In the genomic region with DNA sequence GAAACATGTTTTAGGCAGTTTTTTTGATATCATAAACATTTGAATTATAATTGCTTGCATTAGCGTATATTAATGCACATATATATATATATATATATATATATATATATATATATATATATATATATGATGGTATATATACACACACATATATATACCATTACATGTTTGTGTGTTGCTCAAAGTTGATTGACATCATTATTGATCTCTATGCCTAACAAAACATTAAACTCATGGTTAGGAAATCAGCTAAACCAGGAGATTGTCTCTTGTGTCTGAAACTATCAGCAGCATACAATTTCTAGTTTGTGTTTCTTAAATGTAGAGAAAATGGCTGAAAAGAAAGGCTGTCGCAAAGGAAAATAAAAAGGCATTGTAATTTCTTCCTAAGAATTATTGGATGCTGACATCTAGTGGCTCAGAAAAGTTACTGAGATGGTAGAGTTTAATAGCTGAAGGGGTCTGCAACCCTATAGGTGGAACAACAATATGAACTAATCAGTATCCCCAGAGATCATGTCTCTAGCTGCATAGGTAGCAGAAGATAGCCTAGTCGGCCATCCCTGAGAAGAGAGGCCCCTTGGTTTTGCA, we compare ENCODE assay signal across 10 mouse cellular contexts.
A peak's percentile ranks its signal among the peaks of the same experiment; 100 is the strongest.
DNase-seq lines count a peak whose midpoint lies in the region; ATAC-seq and TF ChIP-seq lines count a peak whose summit lies in the region.
"Had no signal": no experiment of that assay in that cellular context is flagged by ENCODE, and none has a peak within 500 bp of the region (broad histone marks: within the 10 kb centered on the region; RNA-seq: fewer than 3 reads in every experiment).

No protein-coding gene starts in this region.

- no peak for DNase-seq in cerebellum, adult 9-11 months
- peak; percentile 18 for DNase-seq in left cerebral cortex, adult 11 months (ENCODE audit: low spot score)
- DNase-seq in left cerebral cortex, adult 8-10 months (ENCODE audit: low spot score in 2 of 2), result no peak
- peak; percentile 71 for DNase-seq in retina, embryonic 14.5 days (ENCODE audit: low spot score)
- no peak for DNase-seq in gastrocnemius, adult 18-20 months (ENCODE audit: low spot score)
- DNase-seq in thymus, adult 2 months, result no peak
- DNase-seq: adrenal gland, adult 8-10 months; gastrocnemius, postnatal 14 days had no signal

- no peaks in the 10 kb centered on the region for H3K27me3 ChIP-seq in hindbrain, embryonic 12.5 days
- H3K27me3 ChIP-seq in thymus, adult 2 months (ENCODE audit: control insufficient read depth, insufficient read depth, low read length), result no peaks in the 10 kb centered on the region

- WGBS in hindbrain, embryonic 12.5 days, result 59% methylated on average over 3 of the region's 3 CpGs
- WGBS in thymus, adult 2 months, result 66% methylated on average over 3 of the region's 3 CpGs

- no peak overlapping the region for H3K4me2 ChIP-seq in hindbrain, embryonic 12.5 days (replicated peaks)

- TF ChIP-seq POLR2A in thymus, adult 2 months (IDR thresholded peaks at IDR 0.05; ENCODE audit: control insufficient read depth, extremely low read depth, insufficient read depth, low read length, poor library complexity), result no peak

- TF ChIP-seq CTCF in thymus, adult 2 months (IDR thresholded peaks at IDR 0.05; ENCODE audit: borderline replicate concordance, control insufficient read depth, extremely low read depth, insufficient read depth, low read length, poor library complexity), result no peak

- no peak overlapping the region for H3K4me3 ChIP-seq in hindbrain, embryonic 12.5 days
- no peak overlapping the region for H3K4me3 ChIP-seq in thymus, adult 2 months (ENCODE audit: control insufficient read depth, insufficient read depth, low read length)

- no peaks in the 10 kb centered on the region for H3K9me3 ChIP-seq in hindbrain, embryonic 12.5 days (replicated peaks)

- H3K36me3 ChIP-seq in hindbrain, embryonic 12.5 days, result no peaks in the 10 kb centered on the region
- no peaks in the 10 kb centered on the region for H3K36me3 ChIP-seq in thymus, adult 2 months (ENCODE audit: control insufficient read depth, insufficient read depth, low read length)

- H3K27ac ChIP-seq in hindbrain, embryonic 12.5 days, result no peak overlapping the region
- no peak overlapping the region for H3K27ac ChIP-seq in thymus, adult 2 months (ENCODE audit: control insufficient read depth, insufficient read depth, low read length)

- no peak overlapping the region for H3K9ac ChIP-seq in hindbrain, embryonic 12.5 days

- H3K4me1 ChIP-seq in hindbrain, embryonic 12.5 days, result no peaks in the 10 kb centered on the region
- H3K4me1 ChIP-seq in thymus, adult 2 months (replicated peaks; ENCODE audit: control insufficient read depth, insufficient read depth, low read length), result no peaks in the 10 kb centered on the region

- 0 out of 2 replicates have a peak, but pooled peaks have one; percentile 36 for ATAC-seq in cerebellum, adult (ENCODE audit: insufficient number of reproducible peaks, low FRiP score, low TSS enrichment)
- peak; percentile 52; the same call in 1 of the 2 replicates for ATAC-seq in hindbrain, embryonic 12.5 days (ENCODE audit: low FRiP score)

Comparison
In these comparisons a context has a peak if more than half of its experiments do, and no peak if none do; other contexts are left out.
1. DNase-seq: peak in left cerebral cortex, adult 11 months (single experiment) and retina, embryonic 14.5 days (single experiment); none in cerebellum, adult 9-11 months (single experiment), left cerebral cortex, adult 8-10 months (0 of 2), gastrocnemius, adult 18-20 months (single experiment) and thymus, adult 2 months (single experiment).